Mouse (Mus musculus) brown adipose tissue, adult 24 weeks (tissue): ENCODE results near the gene Efemp2. TPM values are rescaled to one million over a fixed set of nuclear protein-coding genes. Genes with fewer than 3 reads are reported as not detected.
"Not testable (repeated sequence)": the region's sequence is repeated elsewhere in the genome, so short reads cannot be mapped to it uniquely, and the experiment has no call there.

ENCODE experiments used
- H3K27ac ChIP-seq: fragments of 200-500 bp; replicated peaks from 2 replicates; pipeline ENCODE4 v1.5.1; 2012; ENCODE audit warnings: low read depth, mild to moderate bottlenecking, low read length
- H3K4me1 ChIP-seq: fragments of 200-500 bp; 2 replicates; pipeline ENCODE4 v1.6.1; 2012; ENCODE audit warnings: low read length, mixed read lengths; ENCODE audit not compliant: control insufficient read depth, insufficient read depth, insufficient read length
- H3K4me3 ChIP-seq: fragments of 200-500 bp; 2 replicates; pipeline ENCODE4 v1.5.1; 2012; ENCODE audit warnings: low read depth, mild to moderate bottlenecking, low read length, moderate library complexity; ENCODE audit not compliant: insufficient read depth
- polyA plus RNA-seq: library from polyadenylated mRNA; stranded (reverse); fragments of >200 nt; gene quantifications from 2 replicates; pipeline ENCODE4 v1.2.4, GENCODE M21; 2012; ENCODE audit not compliant: missing spikeins, insufficient read depth, insufficient read length

Efemp2 gene
- polyA plus RNA-seq, 1 experiment = 16.1 TPM

DNA sequence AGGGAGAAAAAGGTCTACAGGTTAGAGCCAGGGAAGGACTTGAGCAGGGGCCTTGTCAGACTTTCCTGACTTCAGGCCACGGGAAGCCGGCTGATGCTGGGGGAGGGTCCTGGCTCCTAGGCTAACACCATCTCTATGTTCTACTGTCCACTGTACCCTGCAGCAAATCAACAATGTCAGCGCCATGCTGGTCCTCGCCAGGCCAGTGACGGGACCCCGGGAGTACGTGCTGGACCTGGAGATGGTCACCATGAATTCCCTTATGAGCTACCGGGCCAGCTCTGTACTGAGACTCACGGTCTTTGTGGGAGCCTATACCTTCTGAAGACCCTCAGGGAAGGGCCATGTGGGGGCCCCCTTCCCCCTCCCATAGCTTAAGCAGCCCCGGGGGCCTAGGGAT lies 7.6 kb downstream of the Efemp2 start:
- Histone ChIP-seq H3K4me1 (no peaks in the 10 kb centered on the region), H3K27ac (no peak overlapping the region), H3K4me3 (no peak overlapping the region)

DNA sequence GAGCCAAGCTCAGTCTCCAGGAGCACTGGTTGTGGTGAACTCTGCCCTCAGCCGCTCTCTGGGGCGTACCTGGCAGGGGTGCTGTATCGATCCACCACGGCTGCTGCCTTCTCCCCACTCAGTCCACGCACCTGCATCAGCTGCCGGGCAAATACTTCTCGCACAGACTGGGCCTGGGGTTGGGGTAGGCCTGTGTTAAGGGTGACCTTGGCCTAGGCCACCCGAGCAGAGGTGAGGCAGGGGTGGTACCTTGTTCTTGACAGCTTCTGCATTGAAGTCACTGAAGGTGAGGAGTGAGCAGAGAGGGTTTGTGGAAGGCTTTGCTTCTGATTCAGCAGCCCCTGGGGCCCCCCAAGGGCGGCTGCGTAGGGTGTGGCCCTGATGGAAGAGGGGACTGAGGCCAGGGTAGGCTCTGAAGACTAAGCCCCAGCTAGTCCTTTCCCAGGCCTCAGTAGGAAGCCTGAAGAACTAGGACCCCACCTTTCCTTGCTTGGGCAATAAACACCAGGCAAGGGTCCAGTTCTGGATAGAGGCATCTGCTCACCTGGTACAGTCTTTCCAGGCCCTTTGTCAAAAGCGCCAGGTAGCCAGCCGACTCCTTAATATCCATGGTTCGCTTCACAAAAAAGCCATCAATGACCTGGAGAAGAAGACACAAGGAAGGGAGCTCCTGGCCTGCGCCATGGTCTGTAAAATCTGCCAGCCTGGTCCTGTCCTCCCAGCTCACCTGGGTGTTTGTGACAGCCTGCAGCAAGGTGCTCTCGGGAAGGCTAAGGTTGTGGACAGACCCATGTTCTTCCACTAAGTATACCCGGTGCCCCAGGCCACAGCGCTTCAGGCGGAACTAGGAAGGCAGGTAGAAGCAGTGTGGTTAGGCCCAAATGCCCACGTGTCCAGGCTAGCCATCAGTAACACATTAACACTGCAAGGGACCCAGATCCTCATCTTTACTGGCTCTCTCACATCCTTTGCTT lies 9.9 kb downstream of the Efemp2 start:
- Histone ChIP-seq H3K4me1 (no peaks in the 10 kb centered on the region), H3K4me3 (no peak overlapping the region), H3K27ac (no peak overlapping the region)

DNA sequence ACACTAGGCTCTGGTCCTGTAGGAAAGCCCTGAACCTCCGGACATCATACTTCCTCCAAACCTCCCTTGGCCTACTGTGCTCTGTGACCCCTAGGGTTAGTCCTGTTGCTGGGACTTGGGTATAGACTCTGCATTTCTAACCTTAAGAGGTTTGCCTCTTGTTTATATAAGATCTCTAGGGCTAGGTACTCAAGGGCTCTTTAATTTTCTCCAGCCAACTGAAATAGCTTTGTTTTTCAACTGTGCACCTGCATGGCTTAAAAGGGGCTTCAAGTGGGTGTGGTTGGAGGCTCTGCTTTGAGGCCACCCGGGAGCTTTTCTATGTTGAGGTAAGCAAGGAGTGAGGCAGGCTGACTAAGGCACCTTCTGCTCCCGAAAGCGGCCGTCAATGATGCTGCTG lies 10.7 kb downstream of the Efemp2 start:
- Histone ChIP-seq H3K27ac (no peak overlapping the region), H3K4me1 (no peaks in the 10 kb centered on the region), H3K4me3 (no peak overlapping the region)

DNA sequence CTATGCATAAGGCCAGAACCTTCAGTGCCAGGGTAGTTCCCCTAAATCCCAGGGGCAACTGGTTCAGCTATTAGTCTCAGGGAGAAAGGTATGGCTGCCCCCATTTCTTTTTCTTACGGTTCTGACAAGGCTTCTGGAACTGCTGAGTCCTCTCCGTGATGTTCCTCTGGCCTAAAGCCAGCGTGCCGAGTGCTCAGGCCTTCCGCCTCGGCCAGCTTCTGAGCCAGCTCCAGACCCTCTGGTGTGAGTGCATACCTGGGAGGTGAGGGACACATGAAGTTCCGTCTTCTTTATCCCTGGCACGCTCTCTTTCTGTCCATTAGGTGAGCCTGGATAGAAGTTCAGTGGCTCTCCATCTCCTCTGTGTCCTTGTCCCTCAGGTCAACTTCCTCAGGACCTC lies 11.6 kb downstream of the Efemp2 start:
- Histone ChIP-seq H3K27ac (no peak overlapping the region), H3K4me1 (no peaks in the 10 kb centered on the region), H3K4me3 (no peak overlapping the region)

DNA sequence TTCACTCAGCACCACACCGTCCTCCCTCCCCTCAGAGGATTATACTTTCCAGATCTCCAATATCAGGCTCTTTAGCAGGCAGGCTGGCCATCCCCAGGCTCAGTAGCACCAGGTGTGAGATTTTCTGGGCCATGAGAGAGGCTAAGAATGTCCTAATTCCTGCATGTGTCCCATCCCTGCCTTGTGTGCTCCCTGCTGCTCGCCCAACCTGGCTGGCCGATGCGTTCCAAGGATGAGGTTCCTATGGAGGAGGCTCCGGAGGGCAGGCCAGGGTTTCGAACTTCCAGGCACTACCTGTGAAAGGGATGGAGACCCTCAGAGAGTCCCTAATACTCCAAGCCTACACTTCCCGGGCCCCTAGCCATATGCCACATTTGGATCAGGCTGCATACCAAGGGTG lies 12.1 kb downstream of the Efemp2 start:
- no peak overlapping the region for H3K4me3 ChIP-seq
- no peaks in the 10 kb centered on the region for H3K4me1 ChIP-seq
- H3K27ac ChIP-seq = no peak overlapping the region

DNA sequence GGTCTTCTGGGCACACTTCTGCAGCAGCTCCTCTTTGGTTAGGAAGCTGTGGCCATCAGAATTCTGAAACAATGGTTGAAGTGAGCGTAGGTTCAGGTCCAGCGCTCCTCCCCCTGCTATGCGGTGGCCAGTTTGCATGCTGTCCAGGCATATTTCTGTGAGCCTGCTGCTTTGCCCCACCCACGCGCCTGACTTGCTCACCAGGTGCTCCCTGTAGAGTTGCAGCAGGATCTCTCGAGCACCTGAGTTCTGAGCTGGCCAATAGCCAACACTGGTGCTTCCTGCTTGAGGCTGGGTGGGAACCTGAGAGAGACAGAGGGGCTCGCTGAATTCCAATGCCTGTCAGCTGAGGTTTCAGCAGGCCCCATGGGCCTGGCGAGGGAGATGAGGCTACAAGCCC lies 12.5 kb downstream of the Efemp2 start:
- Histone ChIP-seq H3K4me1 (no peaks in the 10 kb centered on the region), H3K4me3 (no peak overlapping the region), H3K27ac (no peak overlapping the region)

DNA sequence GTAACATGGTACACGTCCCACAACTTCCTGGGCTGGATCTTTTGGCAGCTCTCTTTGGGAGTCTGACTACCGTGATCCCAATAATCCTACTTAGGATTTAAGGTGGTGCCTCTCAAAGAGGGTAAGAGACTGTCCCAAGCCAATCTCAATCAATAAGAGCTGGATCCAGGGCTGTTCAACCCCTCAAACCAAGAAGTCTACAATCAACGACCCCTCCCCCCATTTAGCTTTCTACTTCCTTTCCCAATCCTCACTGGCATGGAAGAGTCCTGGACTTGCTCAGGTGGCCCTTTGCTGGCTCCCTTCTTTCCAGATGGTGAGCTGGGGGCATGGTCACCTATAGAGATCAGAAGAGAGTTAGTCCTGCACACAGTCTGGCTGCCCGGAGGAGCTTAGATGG lies 13.0 kb downstream of the Efemp2 start:
- Histone ChIP-seq H3K4me3 (no peak overlapping the region), H3K4me1 (no peaks in the 10 kb centered on the region), H3K27ac (no peak overlapping the region)

DNA sequence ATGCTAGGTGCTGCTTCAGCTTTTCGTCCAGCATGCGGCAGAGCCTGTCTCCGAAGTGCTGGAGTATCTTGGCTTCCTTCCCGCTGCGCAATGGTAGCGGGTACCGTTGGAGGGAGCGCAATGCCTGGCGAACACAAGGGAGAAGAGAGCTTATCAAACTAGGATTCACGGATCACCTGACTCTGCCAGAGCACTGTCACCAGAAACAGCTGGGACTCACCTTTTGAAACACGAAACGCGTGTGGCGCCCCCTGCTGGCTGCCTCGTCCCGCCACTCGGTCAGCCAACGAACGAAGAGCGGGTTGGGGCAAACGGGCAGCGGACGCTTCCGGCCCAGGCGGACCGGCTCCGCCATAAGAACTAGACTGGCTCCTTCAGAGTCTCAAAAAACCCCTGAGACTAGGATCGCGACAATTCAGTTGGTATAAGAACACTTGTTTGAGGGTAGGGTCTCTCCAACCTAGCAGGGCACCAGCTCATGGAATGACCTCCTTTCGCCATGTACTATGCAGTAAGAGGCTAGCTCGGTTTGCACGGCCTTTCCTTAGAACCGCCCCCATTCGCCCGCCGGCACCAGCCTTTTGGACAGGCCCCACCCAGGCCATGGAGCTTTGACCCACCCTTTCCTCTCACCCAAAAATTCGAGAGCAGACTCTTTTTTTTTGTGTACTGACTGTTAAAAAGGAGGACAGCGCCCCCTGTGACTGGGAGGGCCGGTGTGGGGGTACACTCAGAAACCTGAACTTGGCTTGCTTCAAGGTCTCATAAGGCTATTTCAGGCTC lies 14.2 kb downstream of the Efemp2 start, which contains the start of gene Mus81:
Mus81 (minus strand) TSS at position 635 of the 783 bp plus-strand sequence.
- Histone ChIP-seq H3K4me1 (no peaks in the 10 kb centered on the region), H3K27ac (peak within 1 kb of the TSS; percentile 99), H3K4me3 (peak within 1 kb of the TSS; percentile 85)

DNA sequence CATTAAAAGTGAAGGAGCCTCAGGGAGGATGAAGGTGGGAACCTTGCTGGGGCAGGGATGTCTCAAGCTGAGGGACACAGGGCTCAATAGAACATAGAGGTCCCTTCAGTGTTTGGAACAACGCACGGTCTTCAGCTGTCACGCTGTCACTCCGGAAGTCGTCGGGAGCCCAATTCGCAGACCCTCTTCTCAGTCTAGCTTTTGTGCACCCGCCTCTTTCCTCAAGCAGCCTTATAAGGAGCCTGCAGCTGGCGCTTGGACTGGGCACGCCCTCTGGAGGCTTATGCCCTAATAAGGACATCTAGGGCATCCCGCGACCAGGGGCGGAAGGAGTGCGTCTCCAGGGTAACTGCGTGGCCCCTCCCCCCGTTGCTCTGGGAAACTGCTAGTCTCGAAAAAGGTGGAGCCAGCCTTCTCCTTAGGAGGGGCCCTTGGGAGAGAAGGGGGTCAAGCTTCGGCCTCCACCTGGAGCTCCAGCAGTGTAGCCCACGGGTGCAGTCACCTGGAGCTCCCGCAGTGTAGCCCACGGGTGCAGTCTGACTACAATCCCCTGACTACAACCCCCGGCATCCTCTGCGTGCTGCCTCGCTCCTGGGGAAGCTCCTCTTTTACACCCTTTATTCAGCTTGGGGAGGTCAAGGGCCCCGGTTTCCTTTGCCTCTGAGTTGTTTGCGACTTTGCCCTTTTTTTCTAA lies 15.3 kb downstream of the Efemp2 start:
- peak overlapping the region; percentile 99 for H3K27ac ChIP-seq
- no peaks in the 10 kb centered on the region for H3K4me1 ChIP-seq
- H3K4me3 ChIP-seq = peak overlapping the region; percentile 78

DNA sequence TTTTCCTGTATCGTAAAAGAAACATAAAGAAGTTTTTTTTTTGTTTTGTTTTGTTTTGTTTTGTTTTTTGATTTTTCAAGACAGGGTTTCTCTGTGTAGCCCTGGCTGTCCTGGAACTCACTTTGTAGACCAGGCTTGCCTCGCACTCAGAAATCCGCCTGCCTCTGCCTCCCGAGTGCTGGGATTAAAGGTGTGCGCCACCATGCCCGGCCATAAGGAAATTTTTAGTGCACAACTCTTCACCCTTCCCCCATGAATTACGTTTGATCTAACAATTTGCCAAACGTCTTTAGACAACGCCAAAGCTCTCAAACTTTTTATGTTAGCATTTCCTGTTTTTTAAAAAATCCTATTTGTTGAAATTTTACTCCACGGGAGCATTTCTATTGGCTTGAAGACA lies 16.0 kb downstream of the Efemp2 start:
- not testable (repeated sequence) for H3K4me3 ChIP-seq, H3K4me1 ChIP-seq
- peak overlapping the region; percentile 99 for H3K27ac ChIP-seq

DNA sequence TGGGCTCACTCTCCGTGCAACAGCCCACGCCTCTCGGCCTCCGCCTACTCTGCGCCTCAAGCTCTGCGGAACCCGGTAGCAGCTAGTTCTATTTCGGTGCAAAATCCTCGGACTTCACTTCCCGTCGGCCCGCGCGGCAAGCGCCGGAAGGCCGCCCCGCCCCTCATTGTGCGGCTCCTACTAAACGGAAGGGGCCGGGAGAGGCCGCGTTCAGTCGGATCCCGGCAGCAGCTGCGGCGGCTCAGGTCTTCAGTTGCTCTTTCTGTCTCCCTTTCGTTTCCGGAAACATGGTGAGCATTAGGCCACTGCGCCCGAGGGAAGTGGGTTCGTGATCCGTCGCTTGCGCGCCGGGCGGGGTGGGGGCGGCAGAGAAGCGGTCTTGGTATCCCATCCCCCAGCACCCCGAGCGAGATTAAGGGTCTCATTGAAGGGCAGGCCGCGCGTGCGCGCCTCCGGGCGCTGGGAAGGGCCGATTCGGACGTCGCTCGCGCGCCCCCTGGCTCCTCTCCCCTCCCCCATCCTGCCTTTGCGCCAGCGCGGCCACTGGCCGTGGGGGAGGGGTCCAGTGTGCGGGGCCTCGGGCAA lies 16.7 kb downstream of the Efemp2 start, which contains the start of gene Cfl1:
Cfl1 (plus strand) TSS at position 143 of the 585 bp plus-strand sequence.
- peak within 1 kb of the TSS; percentile 90 for H3K4me3 ChIP-seq
- no peaks in the 10 kb centered on the region for H3K4me1 ChIP-seq
- peak within 1 kb of the TSS; percentile 99 for H3K27ac ChIP-seq

DNA sequence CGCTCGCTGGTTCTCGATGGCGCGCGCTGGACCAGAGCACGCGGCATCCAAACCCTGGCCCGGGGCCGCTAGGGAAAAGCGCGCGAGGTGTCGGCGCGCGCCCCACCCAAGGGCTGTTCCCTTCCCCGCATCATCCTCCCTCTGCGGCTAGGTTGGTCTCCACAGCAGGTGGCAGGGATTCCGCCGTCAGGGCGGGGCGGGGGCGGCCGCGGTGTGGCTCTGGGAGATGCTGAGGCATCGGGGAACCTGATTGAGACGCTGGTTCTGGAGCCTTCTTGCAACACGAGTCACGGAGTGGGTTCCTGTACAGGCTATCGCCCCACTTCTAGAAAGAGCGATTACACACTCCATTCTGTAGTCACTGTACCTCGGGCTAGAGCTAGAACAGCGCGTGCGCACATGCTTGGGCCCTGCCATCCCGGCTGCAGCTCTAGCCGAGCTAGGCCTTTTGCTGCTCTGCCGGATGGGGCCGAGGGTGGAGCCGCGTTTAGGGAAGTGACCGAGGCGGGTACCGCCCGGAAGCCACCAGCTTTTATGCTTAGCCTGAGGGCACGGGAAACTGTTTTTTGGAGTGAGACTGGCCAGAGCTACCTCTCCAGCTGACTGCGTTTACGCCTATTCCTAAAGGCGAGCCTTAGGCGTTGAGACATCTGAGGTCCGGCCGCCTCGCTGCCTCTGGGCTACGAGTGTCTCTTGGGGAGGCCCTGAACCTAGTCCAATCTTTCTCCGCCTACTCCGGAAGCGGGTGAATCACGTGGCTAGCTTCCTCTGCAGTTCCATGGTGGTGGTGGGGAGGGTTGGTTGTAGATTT lies 17.3 kb downstream of the Efemp2 start:
- Histone ChIP-seq H3K4me3 (peak overlapping the region; percentile 90), H3K4me1 (no peaks in the 10 kb centered on the region), H3K27ac (peak overlapping the region; percentile 98)

DNA sequence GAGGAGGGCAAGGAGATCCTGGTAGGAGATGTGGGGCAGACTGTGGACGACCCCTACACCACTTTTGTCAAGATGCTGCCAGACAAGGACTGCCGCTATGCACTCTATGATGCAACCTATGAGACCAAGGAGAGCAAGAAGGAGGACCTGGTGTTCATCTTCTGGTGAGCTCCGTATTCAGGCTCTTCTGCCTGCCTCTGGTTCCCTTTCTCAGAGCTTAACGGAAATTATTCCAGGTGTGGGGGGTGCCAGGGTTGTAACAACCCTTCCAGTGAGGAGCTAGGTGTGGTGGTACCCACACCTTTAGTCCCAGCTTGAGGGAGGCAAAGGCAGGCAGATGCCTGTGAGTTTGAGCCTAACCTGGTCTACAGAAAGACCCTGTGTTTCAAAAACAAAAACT lies 18.9 kb downstream of the Efemp2 start:
- Histone ChIP-seq H3K27ac (no peak overlapping the region), H3K4me3 (no peak overlapping the region), H3K4me1 (no peaks in the 10 kb centered on the region)

DNA sequence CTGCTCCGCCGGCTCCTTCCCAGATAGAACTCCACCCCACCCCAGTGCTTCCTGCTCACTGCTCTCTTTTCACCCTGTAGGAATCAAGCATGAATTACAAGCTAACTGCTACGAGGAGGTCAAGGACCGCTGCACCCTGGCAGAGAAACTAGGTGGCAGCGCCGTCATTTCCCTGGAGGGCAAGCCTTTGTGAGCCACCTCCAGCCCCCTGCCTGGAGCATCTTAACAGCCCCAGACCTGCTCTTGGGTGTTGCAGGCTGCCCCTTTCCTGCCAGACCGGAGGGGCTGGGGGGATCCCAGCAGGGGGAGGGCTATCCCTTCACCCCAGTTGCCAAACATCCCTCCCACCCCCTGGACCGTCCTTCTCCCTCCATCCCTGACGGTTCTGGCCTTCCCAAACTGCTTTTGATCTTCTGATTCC lies 19.6 kb downstream of the Efemp2 start:
- H3K27ac ChIP-seq, H3K4me3 ChIP-seq, H3K4me1 ChIP-seq: not testable (repeated sequence)
